Mouse (Mus musculus) heart, postnatal 25 days (tissue): ENCODE measurements around the gene Ptov1. TPM values are rescaled to one million over a fixed set of nuclear protein-coding genes. Genes with fewer than 3 reads are reported as not detected.

Experiments
- DNase-seq: peaks from one replicate; pipeline ENCODE4 v3.0.0; 2022; ENCODE audit warnings: low spot score
- intact Hi-C: fragments of 180-260 bp; cut with DNase I; formaldehyde crosslinking; loops from one replicate; pipeline ENCODE4 v1.15.1; 2025
- total RNA-seq, 2 experiments: library from RNA; stranded (reverse); gene quantifications; 2 replicates each; pipeline ENCODE4 v1.2.3; 2021

Gene Ptov1
- total RNA-seq = 100 to 1,000 TPM; 153 to 165 TPM

DNA sequence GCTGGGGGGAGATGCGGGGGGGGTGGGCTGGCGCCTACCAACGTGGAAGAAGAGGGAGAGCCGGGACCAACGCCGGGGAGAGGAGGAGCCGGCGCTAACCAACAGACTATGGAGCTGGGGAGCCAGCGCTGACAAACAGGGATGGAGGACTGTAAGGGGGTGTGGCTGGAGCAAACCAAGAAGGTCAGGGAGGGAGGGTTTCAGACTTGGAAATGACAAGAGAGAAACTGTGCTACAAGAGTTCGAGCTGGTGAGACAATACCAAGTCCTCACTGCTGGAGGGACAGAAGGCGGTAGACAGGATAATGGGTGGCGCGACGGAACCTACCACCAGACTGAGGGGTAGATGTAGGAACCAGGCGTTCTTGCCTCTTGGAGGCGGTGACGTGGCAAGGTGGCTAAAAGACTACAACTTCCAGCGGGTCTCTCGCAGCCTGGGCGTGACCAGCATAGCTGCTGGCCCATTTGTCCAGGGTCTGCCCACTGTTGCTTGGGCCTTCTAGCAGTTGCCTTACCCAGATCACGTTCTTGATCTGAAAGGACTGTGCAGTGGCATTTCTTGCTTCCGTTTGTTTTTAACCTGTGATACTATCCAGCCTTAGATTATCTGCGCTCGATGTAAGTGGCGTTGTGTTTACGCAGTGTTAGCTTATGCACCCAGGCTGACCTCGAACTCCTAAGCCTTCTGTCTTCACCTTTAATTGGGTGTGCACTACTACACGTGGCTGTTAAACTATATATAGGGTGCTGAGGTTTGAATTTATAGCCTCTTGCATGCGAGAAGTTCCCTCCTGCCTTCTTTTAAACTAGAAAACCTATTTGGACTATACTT, at the start of gene Ptov1:
Ptov1 (minus strand) TSS at position 92 of the 832 bp plus-strand sequence.
- DNase-seq = peak; percentile 89
- intact Hi-C loops = loop anchor here (10.0 kb wide), 1 partner anchor 845 kb away; the partner anchor contains the start of genes Rpl18 and Sphk2

DNA sequence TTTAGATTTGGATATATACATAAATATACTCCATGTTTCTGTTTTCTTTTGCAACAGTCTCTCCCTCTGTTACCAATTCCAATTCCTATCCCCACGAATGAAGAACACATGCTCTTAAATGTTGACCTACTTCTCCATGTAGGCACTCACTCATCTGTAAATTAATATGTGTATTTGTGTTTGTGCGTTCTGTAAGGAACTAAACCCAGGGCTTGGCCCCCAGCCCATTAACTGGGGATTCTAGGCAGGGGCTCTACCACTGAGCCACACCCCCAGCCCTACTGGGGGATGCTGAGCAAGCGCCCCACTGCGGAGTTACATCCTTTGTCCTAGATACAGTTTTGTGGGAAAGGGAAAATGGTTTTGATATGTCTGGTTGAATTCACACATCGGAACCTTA, 49.5 kb upstream of the Ptov1 start:
- intact Hi-C loops = no loop called here

DNA sequence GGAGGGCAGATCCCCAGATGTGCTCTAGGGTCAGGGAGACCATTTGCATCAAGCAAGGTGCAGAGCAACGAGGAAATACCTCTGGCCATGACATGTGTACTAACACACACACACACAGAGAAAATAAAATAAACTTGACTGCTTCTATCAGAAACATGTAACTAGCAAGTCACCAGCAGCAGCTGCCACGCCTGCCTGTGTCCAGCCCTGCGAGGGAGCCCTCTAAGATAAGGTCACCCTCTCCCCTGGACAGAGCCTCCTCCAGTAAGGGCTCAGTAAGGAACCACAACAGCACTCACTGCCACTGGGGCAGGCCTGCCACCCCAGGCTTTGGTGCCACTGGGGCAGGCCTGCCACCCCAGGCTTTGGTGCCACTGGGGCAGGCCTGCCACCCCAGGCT, 48.6 kb upstream of the Ptov1 start:
- no peak for DNase-seq
- intact Hi-C loops = no loop called here

More for the DNA sequence above, 49.5 kb upstream of the Ptov1 start:
- no peak for DNase-seq

DNA sequence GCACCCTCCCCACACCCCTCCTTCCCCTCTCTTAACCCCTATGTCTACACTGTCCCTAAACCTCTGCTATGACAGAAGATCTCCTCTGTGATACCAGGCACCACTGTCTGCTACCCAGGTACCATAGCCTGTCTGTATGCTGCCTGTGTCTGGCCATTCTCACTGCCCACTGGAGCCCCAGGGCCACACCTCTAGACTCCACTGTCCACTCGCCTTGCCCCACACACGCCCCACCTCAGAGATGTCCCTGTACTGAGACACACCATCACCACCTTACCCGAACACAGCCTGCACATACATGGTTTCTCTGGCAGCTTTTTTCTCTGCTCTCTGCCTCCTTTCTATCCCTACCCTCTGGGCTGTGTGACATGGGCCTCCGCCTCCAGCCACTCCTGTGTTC, 47.3 kb upstream of the Ptov1 start:
- intact Hi-C loops = no loop called here
- no peak for DNase-seq

DNA sequence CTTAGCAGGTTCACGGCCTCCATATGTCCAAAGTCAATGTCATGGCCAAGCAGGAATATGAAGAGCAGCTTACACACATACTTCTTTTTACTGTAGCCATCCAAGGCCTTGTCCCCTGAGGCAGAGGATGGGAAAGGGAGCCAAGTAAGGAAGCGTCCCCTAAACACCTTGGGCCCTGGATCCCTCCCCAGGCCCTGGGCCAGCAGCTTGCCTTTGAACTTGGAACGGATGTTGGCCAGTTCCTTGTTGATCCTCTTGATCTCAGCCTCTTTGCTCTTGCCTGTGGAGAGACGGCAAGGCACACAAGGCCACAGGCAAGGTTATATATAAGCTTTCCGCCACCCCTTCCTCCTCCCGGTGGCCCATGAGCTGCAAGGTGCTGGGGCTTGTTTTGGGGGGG, 46.6 kb upstream of the Ptov1 start:
- intact Hi-C loops = no loop called here
- no peak for DNase-seq

DNA sequence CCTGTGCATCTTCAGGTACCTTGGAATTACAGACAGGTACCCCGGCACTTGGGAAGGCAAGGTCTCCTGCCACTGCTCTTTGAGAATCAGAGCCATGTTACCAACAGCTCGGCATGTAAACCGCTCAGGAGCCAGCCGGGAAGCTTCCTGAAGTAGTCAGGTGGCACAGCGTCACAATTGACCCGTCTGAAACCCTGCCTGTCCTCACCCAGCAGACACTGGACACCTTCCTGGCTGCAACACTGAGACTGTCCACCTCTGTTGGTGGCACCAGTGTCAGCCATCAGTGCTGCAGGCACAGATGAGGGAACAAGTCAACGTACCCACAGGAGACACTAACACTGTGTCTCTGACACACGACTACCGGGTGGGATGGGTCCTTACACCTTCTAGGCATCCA, 45.7 kb upstream of the Ptov1 start:
- DNase-seq = no peak
- intact Hi-C loops = no loop called here

DNA sequence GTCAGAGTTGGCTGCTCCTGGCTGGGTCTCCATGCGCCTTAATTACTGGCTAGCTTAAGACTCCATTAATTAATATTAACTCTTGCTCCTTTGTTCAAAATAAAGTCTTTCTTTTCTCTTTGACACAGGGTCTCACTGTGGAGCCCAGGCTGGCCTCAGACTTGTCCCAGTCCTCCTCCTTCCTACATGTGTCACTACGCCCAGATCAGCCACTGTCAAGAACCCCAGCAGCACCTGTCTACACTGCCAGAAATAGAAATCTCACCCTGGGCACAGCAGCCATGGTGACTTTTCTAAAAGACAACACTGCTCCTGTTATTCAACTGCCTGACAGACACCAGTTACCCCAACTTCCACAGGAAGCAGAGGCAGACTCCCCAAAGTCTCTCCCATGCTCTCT, 44.8 kb upstream of the Ptov1 start:
- no peak for DNase-seq
- intact Hi-C loops = no loop called here

DNA sequence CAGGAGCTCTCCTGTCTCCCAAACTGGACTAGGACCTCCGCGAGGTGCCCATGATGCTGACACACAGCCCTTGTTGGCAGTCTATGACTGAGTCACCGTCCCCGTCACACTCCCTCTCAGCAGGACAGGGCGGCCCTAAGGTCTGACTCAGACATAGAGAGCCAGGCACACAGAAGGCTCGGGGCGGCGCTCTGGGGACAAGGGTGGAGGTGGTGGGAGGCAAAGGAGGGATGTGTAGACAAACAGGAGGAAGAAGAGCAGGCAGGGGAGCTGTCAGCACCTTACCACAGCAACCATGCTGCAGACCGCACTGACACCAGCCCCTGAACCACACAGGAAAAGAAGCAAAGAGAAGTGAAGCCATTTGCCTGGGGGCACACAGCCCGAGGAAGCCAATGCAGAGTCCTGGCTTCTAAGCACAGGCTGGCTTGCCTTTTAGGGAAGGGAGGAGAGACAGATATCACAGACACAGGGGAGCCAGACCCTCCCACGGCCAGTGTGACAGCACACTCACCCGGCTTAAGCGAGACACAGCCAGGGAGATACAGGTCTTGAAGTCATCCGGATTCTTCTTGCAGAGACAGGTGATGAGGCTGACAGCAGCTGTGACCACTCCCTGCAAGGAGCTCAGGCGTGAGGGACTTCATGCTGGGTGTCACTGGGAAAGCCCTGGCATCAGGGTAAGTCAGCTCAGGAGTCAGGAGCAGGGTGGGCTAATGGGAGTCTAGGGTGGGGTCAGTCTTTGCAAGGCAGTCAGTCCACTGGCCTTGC, 39.3 kb upstream of the Ptov1 start:
- intact Hi-C loops = no loop called here

DNA sequence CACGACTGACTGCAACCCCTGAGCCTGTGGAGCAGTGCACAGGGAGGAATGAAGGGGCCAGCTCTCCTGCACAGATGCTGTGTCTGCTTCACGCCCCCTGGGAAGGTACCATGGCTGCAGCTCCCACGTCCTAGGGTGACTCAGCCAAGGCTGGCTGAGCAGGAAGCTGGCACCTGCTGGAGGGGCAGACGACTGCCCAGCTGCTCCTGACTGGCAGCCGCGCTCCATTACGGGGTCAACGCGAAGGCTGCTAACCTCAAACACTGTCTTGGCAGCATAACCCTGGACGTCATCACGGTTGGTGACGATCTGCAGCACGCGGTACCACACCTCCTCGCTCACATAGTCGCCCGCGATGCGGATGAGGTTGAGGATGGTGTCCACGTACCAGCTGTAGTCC, 35.8 kb upstream of the Ptov1 start:
- intact Hi-C loops = no loop called here
- no peak for DNase-seq

More for the DNA sequence above, 39.3 kb upstream of the Ptov1 start:
- no peak for DNase-seq

DNA sequence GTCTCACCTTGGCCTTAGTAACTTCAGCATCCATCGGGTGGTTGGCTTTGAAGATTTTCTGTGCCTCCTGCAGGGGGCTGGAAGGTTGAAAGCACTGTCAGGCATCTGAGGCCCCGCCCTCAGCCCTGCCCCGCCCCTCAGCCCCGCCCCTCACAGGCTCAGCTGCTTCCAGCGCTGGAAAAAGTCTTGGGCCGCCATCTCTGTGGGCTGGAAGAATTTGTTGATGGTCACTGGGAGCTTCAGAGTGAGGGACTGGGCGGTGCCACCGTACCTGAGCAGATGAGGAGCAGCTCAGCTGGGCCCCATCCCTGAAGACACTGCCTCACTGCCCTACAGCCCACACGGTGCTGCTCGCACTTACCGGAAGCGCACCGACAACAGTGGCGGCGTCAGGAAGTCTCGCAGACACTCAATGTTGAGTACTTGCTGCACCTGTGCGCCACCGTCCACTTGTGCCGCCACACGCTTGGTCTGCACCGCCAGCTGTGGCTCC, 31.7 kb upstream of the Ptov1 start:
- no peak for DNase-seq
- intact Hi-C loops = no loop called here

DNA sequence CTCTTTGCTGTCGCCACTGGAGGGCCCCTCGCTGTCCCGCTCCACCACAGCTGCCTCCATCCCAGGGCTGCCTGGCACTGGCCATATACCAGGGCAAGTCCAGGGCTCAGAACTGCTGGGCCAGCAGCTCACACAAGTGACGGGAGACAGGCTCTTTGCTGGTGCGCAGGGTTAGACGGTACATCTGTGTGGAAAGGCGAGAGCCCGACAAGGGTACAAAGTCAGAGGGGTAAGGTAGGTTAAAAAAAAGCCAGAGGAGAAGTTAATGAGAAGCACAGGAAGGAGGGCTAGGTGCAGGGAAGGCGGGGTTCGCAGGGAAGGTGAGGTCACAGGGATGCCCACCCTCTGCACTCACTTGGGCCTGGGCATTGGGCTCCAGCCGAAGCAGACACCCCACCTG, 31.0 kb upstream of the Ptov1 start:
- no peak for DNase-seq
- intact Hi-C loops = no loop called here

DNA sequence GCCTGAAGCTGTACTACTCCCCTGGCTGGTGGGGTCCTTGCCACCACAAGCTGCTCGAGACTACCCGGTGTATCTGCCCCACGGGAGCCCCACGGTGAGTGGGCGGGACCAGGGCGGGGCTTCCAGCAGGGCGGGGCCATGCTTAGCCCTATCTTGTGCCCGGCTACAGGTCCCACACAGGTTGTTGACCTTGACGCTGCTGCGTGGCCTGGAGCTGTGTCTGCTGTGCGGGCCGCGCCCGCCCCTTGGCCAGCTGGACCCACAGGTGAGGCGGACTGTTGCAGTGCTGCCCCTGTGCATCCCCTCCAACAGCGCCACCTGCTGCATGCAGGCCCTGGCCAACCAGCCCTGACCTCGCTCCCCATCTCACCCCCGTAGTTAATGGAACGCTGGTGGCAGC, 29.0 kb upstream of the Ptov1 start:
- intact Hi-C loops = loop anchor here (5.0 kb wide), 1 partner anchor 36 kb away; no protein-coding TSS in a partner anchor
- no peak for DNase-seq

DNA sequence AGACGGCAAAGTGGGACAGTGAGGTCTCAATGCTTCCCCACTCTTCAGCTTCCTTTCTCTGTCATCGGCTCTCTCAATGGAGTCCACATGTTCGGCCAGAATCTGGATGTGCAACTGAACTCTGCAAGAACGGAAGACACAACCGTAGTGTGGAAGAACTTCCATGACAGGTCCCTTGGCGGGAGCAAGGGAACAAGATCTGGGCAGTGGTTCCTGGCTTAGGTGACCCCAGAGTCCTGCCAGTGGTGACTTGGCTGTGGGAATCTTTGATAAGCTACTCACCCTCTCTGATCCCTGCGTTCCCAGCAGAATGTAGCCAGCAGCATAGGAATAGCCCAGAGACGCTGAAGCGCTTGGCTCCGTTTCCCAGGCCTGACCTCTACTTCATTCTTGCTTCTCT, 26.9 kb upstream of the Ptov1 start:
- intact Hi-C loops = loop anchor here (2.0 to 5.0 kb wide), 2 partner anchors 34 to 62 kb away; no protein-coding TSS in a partner anchor
- no peak for DNase-seq

DNA sequence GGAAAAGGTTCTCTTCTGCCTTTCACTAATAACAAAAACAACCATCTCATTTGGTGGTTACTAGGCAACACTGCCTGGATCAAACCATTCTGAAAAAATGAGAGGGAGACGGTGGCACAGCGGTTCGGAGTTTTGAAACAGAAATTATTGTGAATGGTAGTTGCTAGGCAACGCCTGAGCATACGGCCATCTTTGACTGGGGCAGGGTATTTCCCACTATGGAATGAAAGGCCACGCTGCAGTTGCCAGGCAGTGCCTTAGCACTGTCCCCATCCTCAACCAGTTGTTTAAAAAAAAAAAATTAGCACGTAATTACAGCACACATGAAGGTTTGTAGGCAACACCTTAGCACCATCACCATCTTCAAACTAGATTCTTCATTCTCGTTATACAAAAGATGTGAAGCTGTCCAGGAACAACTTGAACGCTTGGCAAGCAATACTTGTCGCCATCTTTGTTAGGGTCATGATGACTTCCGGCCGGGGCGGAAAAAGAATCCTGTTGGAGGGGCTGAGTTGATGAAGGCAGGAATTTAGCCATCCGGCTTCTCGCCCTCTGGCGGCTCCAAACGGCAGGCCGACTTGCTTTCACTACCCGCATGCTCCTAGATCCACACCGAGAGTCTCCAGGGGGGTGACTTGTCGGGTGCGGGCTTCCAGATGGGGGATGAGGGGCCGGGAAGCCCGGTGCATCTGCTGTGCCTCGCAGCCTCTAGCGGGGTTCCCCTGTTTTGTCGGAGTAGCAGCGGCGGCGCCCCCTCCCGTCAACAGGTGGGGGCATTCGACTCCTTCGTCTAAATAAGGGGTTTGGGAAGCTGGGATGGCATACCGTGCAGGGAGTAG, 26.2 kb upstream of the Ptov1 start, which contains the start of gene Fuz:
Fuz (plus strand) TSS at position 487 of the 842 bp plus-strand sequence.
- intact Hi-C loops = loop anchor here (2.0 to 5.0 kb wide), 2 partner anchors 34 to 63 kb away; no protein-coding TSS in a partner anchor

DNA sequence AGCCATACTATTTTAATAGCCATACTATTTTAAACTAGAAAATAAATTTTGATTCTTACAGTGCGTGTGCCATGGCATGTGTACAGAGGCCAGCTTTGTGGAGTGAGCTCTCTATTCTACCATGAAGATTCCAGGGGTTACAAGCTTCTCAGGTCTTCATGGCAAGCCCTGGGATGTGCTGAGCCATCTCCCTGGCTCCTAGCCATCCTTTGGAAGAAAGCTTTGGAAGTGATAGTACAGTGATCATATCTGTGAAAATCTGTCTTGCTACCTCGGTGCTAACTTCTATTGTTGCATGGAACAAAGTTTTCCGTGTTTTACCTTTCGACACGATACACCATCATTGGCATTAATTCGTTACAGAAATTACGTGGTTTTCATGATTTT, 25.6 kb upstream of the Ptov1 start:
- intact Hi-C loops = loop anchor here (5.0 kb wide), 1 partner anchor 33 kb away; no protein-coding TSS in a partner anchor
- no peak for DNase-seq

More for the DNA sequence above, 26.2 kb upstream of the Ptov1 start, which contains the start of gene Fuz:
- DNase-seq = peak; percentile 88

DNA sequence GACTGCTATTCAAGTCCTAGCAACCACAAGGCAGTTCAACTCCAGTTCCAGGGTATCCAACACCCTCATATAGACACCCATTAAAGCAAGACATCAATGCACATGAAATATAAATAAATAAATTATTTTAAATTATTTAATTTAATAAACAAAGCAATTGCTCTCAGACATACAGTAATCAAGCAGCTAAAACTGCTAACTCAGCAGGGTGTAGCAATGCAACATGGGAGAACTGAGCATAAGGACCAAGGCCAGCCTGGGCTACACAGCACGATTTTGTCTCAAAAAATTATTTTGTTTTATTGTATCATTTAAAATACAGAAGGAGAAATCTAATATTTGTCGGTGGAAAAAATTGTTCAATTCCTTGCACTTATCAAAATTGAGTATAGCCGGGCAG, 24.6 kb upstream of the Ptov1 start:
- no peak for DNase-seq
- intact Hi-C loops = no loop called here

DNA sequence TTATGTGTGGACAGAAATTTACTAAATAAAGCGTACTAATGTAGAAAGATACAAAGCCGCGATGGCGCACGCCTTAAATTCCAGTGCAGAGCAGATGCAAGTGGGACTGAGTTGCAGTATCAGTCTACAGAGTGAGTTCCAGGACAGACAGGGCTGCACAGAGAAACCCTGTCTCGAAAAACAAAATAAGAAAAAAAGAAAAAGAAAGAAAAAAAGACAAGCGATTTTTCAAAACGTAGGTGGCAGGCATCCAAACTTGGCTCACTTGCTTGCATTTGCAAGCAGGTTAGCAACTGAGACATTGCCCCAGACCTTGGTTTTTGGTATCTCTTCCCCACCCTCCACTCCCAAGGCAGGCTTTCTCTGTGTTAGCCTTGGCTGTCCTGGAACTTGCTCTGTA, 23.6 kb upstream of the Ptov1 start:
- no peak for DNase-seq
- intact Hi-C loops = no loop called here

DNA sequence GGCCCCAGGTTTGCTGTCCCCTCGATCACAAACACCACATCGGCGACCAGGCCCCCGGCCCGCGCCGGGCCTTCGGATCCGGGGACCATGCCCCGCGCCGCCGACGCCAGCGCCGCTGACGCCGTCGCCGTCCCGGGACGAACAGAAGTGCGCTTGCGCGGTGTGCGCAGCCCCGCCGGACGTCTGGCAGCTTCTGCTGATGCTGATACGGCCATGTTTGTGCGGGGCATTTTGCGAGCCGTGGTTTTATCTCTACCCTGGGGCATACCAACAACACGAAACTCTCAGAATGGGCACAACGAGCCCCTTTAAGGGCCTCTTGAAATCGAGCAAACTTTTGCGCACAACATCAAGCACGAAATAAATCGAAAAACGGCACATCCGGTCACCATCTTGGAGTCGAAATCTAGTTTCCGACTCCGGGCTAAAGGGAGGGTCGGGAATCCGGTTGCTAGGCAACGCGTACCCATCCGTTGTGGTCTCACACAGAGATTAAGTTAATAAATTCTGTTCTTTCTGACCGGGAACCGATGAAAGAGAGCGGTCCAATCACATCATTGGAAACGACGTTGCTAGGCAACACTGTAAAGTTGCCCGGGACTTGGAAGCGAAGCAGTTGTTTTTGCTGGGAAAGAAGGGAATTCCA, 22.8 kb upstream of the Ptov1 start, which contains the start of gene Med25:
Med25 (minus strand) TSS at position 437 of the 646 bp plus-strand sequence.
- DNase-seq = peak; percentile 90
- intact Hi-C loops = no loop called here

DNA sequence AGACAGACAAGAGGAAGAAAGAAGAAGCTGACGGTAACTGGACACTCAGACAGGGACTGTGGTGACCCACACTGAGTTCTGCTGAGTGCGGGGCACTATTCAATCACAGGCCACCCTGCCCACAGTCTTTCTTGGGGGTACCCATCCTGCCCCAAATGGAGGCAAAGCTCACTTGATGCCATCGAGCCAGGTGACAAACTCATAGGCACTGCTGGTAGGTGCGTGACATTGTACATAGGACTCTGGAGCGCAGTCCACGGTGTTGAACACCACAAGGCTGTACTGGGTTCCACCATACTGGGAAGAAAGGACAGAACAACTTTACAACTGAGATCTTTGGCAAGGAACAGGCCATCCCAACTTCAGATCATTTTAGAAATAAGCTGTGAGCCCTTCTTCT, 22.0 kb upstream of the Ptov1 start:
- intact Hi-C loops = loop anchor here (2.0 kb wide), 1 partner anchor 19 kb away; no protein-coding TSS in a partner anchor
- no peak for DNase-seq
